Mouse (Mus musculus): ENCODE measurements around the gene Ncoa1.
A peak's percentile ranks its signal among the peaks of the same experiment; 100 is the strongest.

GRCm38 (mm10) chr12:4476832-4477671 lies at the start of gene Ncoa1:
- peak; percentile 52; the same call in 1 of the 2 replicates for TF ChIP-seq POLR2A (IDR thresholded peaks at IDR 0.05; ENCODE audit: insufficient read depth, low read depth, low read length)
- peak; percentile 50; the same call in 1 of the 2 replicates for TF ChIP-seq CTCF (IDR thresholded peaks at IDR 0.05; ENCODE audit: insufficient read depth, low read depth, low read length)

Data from olfactory bulb, adult 2 months (tissue).